Mouse (Mus musculus) brain, embryonic 14.5 days (tissue): Measurements from ENCODE around the gene Ubxn6.

Experiments used
- CTCF ChIP-seq: fragments of 200-500 bp; IDR thresholded peaks from 2 replicates; pipeline ENCODE4 v1.5.1; 2012; ENCODE audit warnings: inconsistent platforms, mild to moderate bottlenecking, moderate library complexity, borderline replicate concordance; ENCODE audit not compliant: insufficient read depth, insufficient read length; ENCODE audit errors: extremely low read depth
- POLR2A ChIP-seq: fragments of 200-500 bp; IDR thresholded peaks from 2 replicates; pipeline ENCODE4 v1.6.1; 2012; ENCODE audit warnings: mild to moderate bottlenecking, inconsistent platforms, borderline replicate concordance; ENCODE audit not compliant: poor library complexity, insufficient read depth, insufficient read length, severe bottlenecking; ENCODE audit errors: extremely low read depth

- no peak for TF ChIP-seq CTCF
- no peak for TF ChIP-seq POLR2A
Observed at GRCm38 (mm10) chr17:56034040-56034725, 40.6 kb downstream of the Ubxn6 start.
